Mouse (Mus musculus): ENCODE results near the gene Rnf145. TPM values are rescaled to one million over a fixed set of nuclear protein-coding genes. Genes with fewer than 3 reads are reported as not detected.
A peak's percentile ranks its signal among the peaks of the same experiment; 100 is the strongest.

Gene Rnf145
- polyA plus RNA-seq, 1 experiment from 2014 or later: 46.5 TPM

- H3K4me3 ChIP-seq: no peak overlapping the region
- no peaks in the 10 kb centered on the region for H3K27me3 ChIP-seq (replicated peaks)
- 0 out of 2 replicates have a peak overlapping the region, but pooled peaks have one; percentile 20 for H3K27ac ChIP-seq (replicated peaks)
- H3K36me3 ChIP-seq: peaks cover 87% of the 10 kb centered on the region
- peak overlapping the region; percentile 43 for H3K4me2 ChIP-seq
- no peak overlapping the region for H3K9ac ChIP-seq
- ATAC-seq (ENCODE audit: extremely low read depth, insufficient number of reproducible peaks, low FRiP score, low TSS enrichment): no peak
- peaks cover 40% of the 10 kb centered on the region for H3K4me1 ChIP-seq
- no peaks in the 10 kb centered on the region for H3K9me3 ChIP-seq
- WGBS: 80% methylated on average over 14 of the region's 14 CpGs
Measured at GRCm38 (mm10) chr11:44528560-44529199, 9.9 kb downstream of the Rnf145 start.

GRCm38 (mm10) chr11:44529200-44529599, 10.4 kb downstream of the Rnf145 start:
- 65% methylated on average over 12 of the region's 12 CpGs for WGBS
- H3K4me1 ChIP-seq: peaks cover 34% of the 10 kb centered on the region
- ATAC-seq (ENCODE audit: extremely low read depth, insufficient number of reproducible peaks, low FRiP score, low TSS enrichment): no peak; the same call in 1 of the 2 replicates
- H3K27ac ChIP-seq (replicated peaks): 0 out of 2 replicates have a peak overlapping the region, but pooled peaks have one; percentile 20
- peak overlapping the region; percentile 43 for H3K4me2 ChIP-seq
- H3K36me3 ChIP-seq: peaks cover 88% of the 10 kb centered on the region
- H3K9me3 ChIP-seq: no peaks in the 10 kb centered on the region
- no peak overlapping the region for H3K4me3 ChIP-seq
- no peak overlapping the region for H3K9ac ChIP-seq
- no peaks in the 10 kb centered on the region for H3K27me3 ChIP-seq (replicated peaks)

- no peak for ATAC-seq (ENCODE audit: extremely low read depth, insufficient number of reproducible peaks, low FRiP score, low TSS enrichment)
- H3K27me3 ChIP-seq (replicated peaks): no peaks in the 10 kb centered on the region
- no peaks in the 10 kb centered on the region for H3K9me3 ChIP-seq
- H3K4me2 ChIP-seq: peak overlapping the region; percentile 43; the same call in 1 of the 2 replicates
- peaks cover 33% of the 10 kb centered on the region for H3K4me1 ChIP-seq
- 0 out of 2 replicates have a peak overlapping the region, but pooled peaks have one; percentile 21 for H3K27ac ChIP-seq (replicated peaks)
- no peak overlapping the region for H3K4me3 ChIP-seq
- WGBS: 81% methylated on average over 5 of the region's 5 CpGs
- H3K9ac ChIP-seq: no peak overlapping the region
- peaks cover 88% of the 10 kb centered on the region for H3K36me3 ChIP-seq
Measured at GRCm38 (mm10) chr11:44529716-44530115, 11.0 kb downstream of the Rnf145 start.

GRCm38 (mm10) chr11:44530382-44530781, 11.6 kb downstream of the Rnf145 start:
- no peak overlapping the region for H3K9ac ChIP-seq
- ATAC-seq (ENCODE audit: extremely low read depth, insufficient number of reproducible peaks, low FRiP score, low TSS enrichment): no peak
- no peaks in the 10 kb centered on the region for H3K27me3 ChIP-seq (replicated peaks)
- 45% methylated on average over 8 of the region's 8 CpGs for WGBS
- H3K4me2 ChIP-seq: 0 out of 2 replicates have a peak overlapping the region, but pooled peaks have one; percentile 2
- no peaks in the 10 kb centered on the region for H3K9me3 ChIP-seq
- H3K4me1 ChIP-seq: peaks cover 36% of the 10 kb centered on the region
- H3K4me3 ChIP-seq: no peak overlapping the region
- H3K27ac ChIP-seq (replicated peaks): no peak overlapping the region
- H3K36me3 ChIP-seq: peaks cover 88% of the 10 kb centered on the region

- Histone ChIP-seq H3K4me2 (peak overlapping the region; percentile 18; the same call in 1 of the 2 replicates), H3K27ac (replicated peaks) (no peak overlapping the region), H3K27me3 (replicated peaks) (no peaks in the 10 kb centered on the region), H3K36me3 (peaks cover 88% of the 10 kb centered on the region), H3K9me3 (no peaks in the 10 kb centered on the region), H3K4me1 (peaks cover 41% of the 10 kb centered on the region), H3K9ac (no peak overlapping the region), H3K4me3 (no peak overlapping the region)
- WGBS: 68% methylated on average over 11 of the region's 11 CpGs
- ATAC-seq (ENCODE audit: extremely low read depth, insufficient number of reproducible peaks, low FRiP score, low TSS enrichment): no peak
Measured at GRCm38 (mm10) chr11:44530867-44531266, 12.1 kb downstream of the Rnf145 start.

- Histone ChIP-seq H3K4me3 (no peak overlapping the region), H3K9ac (no peak overlapping the region), H3K9me3 (no peaks in the 10 kb centered on the region), H3K27ac (replicated peaks) (no peak overlapping the region), H3K36me3 (peaks cover 83% of the 10 kb centered on the region), H3K4me2 (no peak overlapping the region), H3K4me1 (peaks cover 42% of the 10 kb centered on the region), H3K27me3 (replicated peaks) (no peaks in the 10 kb centered on the region)
- WGBS: 88% methylated on average over 4 of the region's 4 CpGs
- no peak for ATAC-seq (ENCODE audit: extremely low read depth, insufficient number of reproducible peaks, low FRiP score, low TSS enrichment)
Measured at GRCm38 (mm10) chr11:44531617-44532016, 12.9 kb downstream of the Rnf145 start.

- no peak for ATAC-seq (ENCODE audit: extremely low read depth, insufficient number of reproducible peaks, low FRiP score, low TSS enrichment)
- no peaks in the 10 kb centered on the region for H3K9me3 ChIP-seq
- H3K27ac ChIP-seq (replicated peaks): no peak overlapping the region
- no peak overlapping the region for H3K4me3 ChIP-seq
- H3K9ac ChIP-seq: no peak overlapping the region
- H3K27me3 ChIP-seq (replicated peaks): no peaks in the 10 kb centered on the region
- H3K36me3 ChIP-seq: peaks cover 83% of the 10 kb centered on the region
- 89% methylated on average over 17 of the region's 17 CpGs for WGBS
- H3K4me2 ChIP-seq: no peak overlapping the region
- peaks cover 42% of the 10 kb centered on the region for H3K4me1 ChIP-seq
Measured at GRCm38 (mm10) chr11:44532846-44533781, 14.3 kb downstream of the Rnf145 start.

GRCm38 (mm10) chr11:44534999-44535750, 16.4 kb downstream of the Rnf145 start:
- H3K9me3 ChIP-seq: no peaks in the 10 kb centered on the region
- H3K4me3 ChIP-seq: no peak overlapping the region
- 83% methylated on average over 12 of the region's 12 CpGs for WGBS
- peaks cover 34% of the 10 kb centered on the region for H3K4me1 ChIP-seq
- no peaks in the 10 kb centered on the region for H3K27me3 ChIP-seq (replicated peaks)
- peaks cover 75% of the 10 kb centered on the region for H3K36me3 ChIP-seq
- H3K4me2 ChIP-seq: no peak overlapping the region
- ATAC-seq (ENCODE audit: extremely low read depth, insufficient number of reproducible peaks, low FRiP score, low TSS enrichment): no peak
- no peak overlapping the region for H3K9ac ChIP-seq
- no peak overlapping the region for H3K27ac ChIP-seq (replicated peaks)

GRCm38 (mm10) chr11:44537403-44537802, 18.6 kb downstream of the Rnf145 start:
- Histone ChIP-seq H3K9me3 (no peaks in the 10 kb centered on the region), H3K27ac (replicated peaks) (no peak overlapping the region), H3K4me2 (no peak overlapping the region), H3K4me1 (peaks cover 23% of the 10 kb centered on the region; the same call in 1 of the 2 replicates), H3K9ac (no peak overlapping the region), H3K4me3 (no peak overlapping the region), H3K27me3 (replicated peaks) (no peaks in the 10 kb centered on the region), H3K36me3 (peaks cover 79% of the 10 kb centered on the region)
- WGBS: 93% methylated on average over 7 of the region's 7 CpGs
- ATAC-seq (ENCODE audit: extremely low read depth, insufficient number of reproducible peaks, low FRiP score, low TSS enrichment): no peak

GRCm38 (mm10) chr11:44538101-44538500, 19.3 kb downstream of the Rnf145 start:
- H3K36me3 ChIP-seq: peaks cover 79% of the 10 kb centered on the region

More at GRCm38 (mm10) chr11:44538101-44538500, 19.3 kb downstream of the Rnf145 start:
- no peak overlapping the region for H3K27ac ChIP-seq (replicated peaks)
- no peaks in the 10 kb centered on the region for H3K27me3 ChIP-seq (replicated peaks)
- H3K4me3 ChIP-seq: no peak overlapping the region
- no peak for ATAC-seq (ENCODE audit: extremely low read depth, insufficient number of reproducible peaks, low FRiP score, low TSS enrichment)
- WGBS: 86% methylated on average over 3 of the region's 3 CpGs
- H3K4me1 ChIP-seq: peaks cover 20% of the 10 kb centered on the region; the same call in 1 of the 2 replicates
- H3K9ac ChIP-seq: no peak overlapping the region
- H3K4me2 ChIP-seq: no peak overlapping the region
- no peaks in the 10 kb centered on the region for H3K9me3 ChIP-seq

Measured in heart, embryonic 13.5 days (tissue).